Mouse (Mus musculus) limb, embryonic 11.5 days (tissue): ENCODE measurements around the gene Insig2. TPM values are rescaled to one million over a fixed set of nuclear protein-coding genes. Genes with fewer than 3 reads are reported as not detected.

Source experiments
- ATAC-seq: fragments of 200-750 bp; cut with Nextera tagmentation; 2 replicates; pipeline ENCODE4 v1.8.0; 2017; ENCODE audit warnings: low read depth; ENCODE audit not compliant: insufficient number of reproducible peaks, low FRiP score, low TSS enrichment
- DNase-seq: peaks from one replicate; pipeline ENCODE4 v3.0.0-alpha.2; 2015; ENCODE audit warnings: low spot score
- H3K27ac ChIP-seq: fragments of 300-500 bp; sonication (generic); replicated peaks from 2 replicates; pipeline ENCODE4 v1.5.1; 2014; ENCODE audit warnings: low read depth, mild to moderate bottlenecking, low read length
- H3K27me3 ChIP-seq: fragments of 300-500 bp; sonication (generic); 2 replicates; pipeline ENCODE4 v1.6.1; 2014; ENCODE audit warnings: mild to moderate bottlenecking, low read length, mixed read lengths; ENCODE audit not compliant: control insufficient read depth, insufficient read depth
- H3K36me3 ChIP-seq: fragments of 300-500 bp; sonication (generic); 2 replicates; pipeline ENCODE4 v1.6.1; 2014; ENCODE audit warnings: mild to moderate bottlenecking, low read length, moderate library complexity, mixed read lengths; ENCODE audit not compliant: control insufficient read depth, insufficient read depth
- H3K4me1 ChIP-seq: fragments of 300-500 bp; sonication (generic); 2 replicates; pipeline ENCODE4 v1.6.1; 2014; ENCODE audit warnings: low read length, mixed read lengths; ENCODE audit not compliant: control insufficient read depth, insufficient read depth
- H3K4me2 ChIP-seq: fragments of 300-500 bp; sonication (generic); 2 replicates; pipeline ENCODE4 v1.6.1; 2014; ENCODE audit warnings: low read depth, mild to moderate bottlenecking, moderate library complexity; ENCODE audit not compliant: severe bottlenecking
- H3K4me3 ChIP-seq: fragments of 300-500 bp; sonication (generic); 2 replicates; pipeline ENCODE4 v1.5.1; 2014; ENCODE audit warnings: low read depth, low read length
- H3K9ac ChIP-seq: fragments of 300-500 bp; sonication (generic); 2 replicates; pipeline ENCODE4 v1.6.1; 2014; ENCODE audit warnings: mild to moderate bottlenecking, low read length
- H3K9me3 ChIP-seq: fragments of 300-500 bp; sonication (generic); 2 replicates; pipeline ENCODE4 v1.6.1; 2016; ENCODE audit warnings: low read length; ENCODE audit not compliant: control insufficient read depth
- WGBS: fragments of 180-500 bp; shearing (Covaris S2); extraction: QIAGEN DNeasy Blood & Tissue Kit; methylation state at CpG from one replicate; pipeline ENCODE4 v1.1.7; 2014; 5-methylcytosine and 5-hydroxymethylcytosine counted together
- polyA plus RNA-seq: library from polyadenylated mRNA; unstranded; fragments of >200 nt; fragmentation: Nextera tagmentation; extraction: Ambion mirVana; gene quantifications from 2 replicates; pipeline ENCODE4 v1.2.1, GENCODE M21; 2014

Gene Insig2
- polyA plus RNA-seq, 1 experiment from 2014 or later = 17.0 TPM

GRCm38 (mm10) chr1:121360561-121360960, 28.2 kb upstream of the Insig2 start:
- H3K27me3 ChIP-seq = no peaks in the 10 kb centered on the region
- no peak overlapping the region for H3K27ac ChIP-seq
- H3K36me3 ChIP-seq = no peaks in the 10 kb centered on the region
- H3K9ac ChIP-seq = no peak overlapping the region
- no peaks in the 10 kb centered on the region for H3K4me1 ChIP-seq
- whole genome bisulfite sequencing = 58% methylated on average over 4 of the region's 4 CpGs
- ATAC-seq (no peak), DNase-seq (no peak)
- H3K9me3 ChIP-seq = no peaks in the 10 kb centered on the region
- no peak overlapping the region for H3K4me2 ChIP-seq
- no peak overlapping the region for H3K4me3 ChIP-seq

GRCm38 (mm10) chr1:121359680-121360079, 27.3 kb upstream of the Insig2 start:
- H3K9ac ChIP-seq = no peak overlapping the region
- no peak overlapping the region for H3K27ac ChIP-seq
- H3K27me3 ChIP-seq = no peaks in the 10 kb centered on the region
- no peak overlapping the region for H3K4me3 ChIP-seq
- 85% methylated on average over 12 of the region's 12 CpGs for WGBS
- H3K4me2 ChIP-seq = no peak overlapping the region
- DNase-seq (no peak), ATAC-seq (no peak)
- no peaks in the 10 kb centered on the region for H3K9me3 ChIP-seq
- H3K4me1 ChIP-seq = no peaks in the 10 kb centered on the region
- H3K36me3 ChIP-seq = no peaks in the 10 kb centered on the region

GRCm38 (mm10) chr1:121353779-121354178, 21.4 kb upstream of the Insig2 start:
- DNase-seq = no peak

GRCm38 (mm10) chr1:121351037-121351436, 18.6 kb upstream of the Insig2 start:
- H3K36me3 ChIP-seq = no peaks in the 10 kb centered on the region
- DNase-seq (no peak), ATAC-seq (no peak)
- H3K9me3 ChIP-seq = 0 out of 2 replicates have a peak, but pooled peaks cover 3% of the 10 kb centered on the region
- no peaks in the 10 kb centered on the region for H3K27me3 ChIP-seq
- H3K4me1 ChIP-seq = no peaks in the 10 kb centered on the region
- no peak overlapping the region for H3K9ac ChIP-seq
- H3K4me2 ChIP-seq = no peak overlapping the region
- H3K4me3 ChIP-seq = no peak overlapping the region
- 87% methylated on average over 3 of the region's 3 CpGs for WGBS
- H3K27ac ChIP-seq = no peak overlapping the region

More at GRCm38 (mm10) chr1:121353779-121354178, 21.4 kb upstream of the Insig2 start:
- Histone ChIP-seq H3K27me3 (no peaks in the 10 kb centered on the region), H3K4me1 (no peaks in the 10 kb centered on the region), H3K36me3 (no peaks in the 10 kb centered on the region), H3K27ac (no peak overlapping the region), H3K9ac (no peak overlapping the region), H3K4me2 (no peak overlapping the region), H3K4me3 (no peak overlapping the region), H3K9me3 (0 out of 2 replicates have a peak, but pooled peaks cover 3% of the 10 kb centered on the region)
- no peak for ATAC-seq

GRCm38 (mm10) chr1:121350616-121351015, 18.2 kb upstream of the Insig2 start:
- no peak for DNase-seq
- ATAC-seq = no peak
- no peak overlapping the region for H3K4me3 ChIP-seq
- WGBS = 86% methylated on average over 13 of the region's 13 CpGs
- H3K36me3 ChIP-seq = no peaks in the 10 kb centered on the region
- no peak overlapping the region for H3K9ac ChIP-seq
- 0 out of 2 replicates have a peak, but pooled peaks cover 3% of the 10 kb centered on the region for H3K9me3 ChIP-seq
- H3K27ac ChIP-seq = no peak overlapping the region
- H3K4me2 ChIP-seq = no peak overlapping the region
- no peaks in the 10 kb centered on the region for H3K4me1 ChIP-seq
- H3K27me3 ChIP-seq = no peaks in the 10 kb centered on the region

- Histone ChIP-seq H3K27me3 (no peaks in the 10 kb centered on the region), H3K4me2 (no peak overlapping the region), H3K4me1 (no peaks in the 10 kb centered on the region), H3K27ac (no peak overlapping the region), H3K9me3 (0 out of 2 replicates have a peak, but pooled peaks cover 3% of the 10 kb centered on the region), H3K9ac (no peak overlapping the region), H3K36me3 (no peaks in the 10 kb centered on the region), H3K4me3 (no peak overlapping the region)
- WGBS = 87% methylated on average over 4 of the region's 4 CpGs
- DNase-seq (no peak), ATAC-seq (no peak)
Measured at GRCm38 (mm10) chr1:121348875-121349847, 16.8 kb upstream of the Insig2 start.

GRCm38 (mm10) chr1:121343966-121344365, 11.6 kb upstream of the Insig2 start:
- no peak overlapping the region for H3K4me3 ChIP-seq
- 66% methylated on average over 5 of the region's 5 CpGs for WGBS
- DNase-seq (no peak), ATAC-seq (no peak)
- H3K36me3 ChIP-seq = no peaks in the 10 kb centered on the region
- no peaks in the 10 kb centered on the region for H3K9me3 ChIP-seq
- no peak overlapping the region for H3K9ac ChIP-seq
- H3K27ac ChIP-seq = no peak overlapping the region
- no peaks in the 10 kb centered on the region for H3K27me3 ChIP-seq
- H3K4me2 ChIP-seq = no peak overlapping the region
- no peaks in the 10 kb centered on the region for H3K4me1 ChIP-seq

GRCm38 (mm10) chr1:121335789-121336188, 3.4 kb upstream of the Insig2 start:
- H3K4me3 ChIP-seq = no peak overlapping the region
- H3K4me2 ChIP-seq = no peak overlapping the region
- ATAC-seq (no peak), DNase-seq (no peak)
- no peak overlapping the region for H3K9ac ChIP-seq
- H3K27ac ChIP-seq = no peak overlapping the region
- no peaks in the 10 kb centered on the region for H3K27me3 ChIP-seq
- H3K36me3 ChIP-seq = no peaks in the 10 kb centered on the region
- H3K9me3 ChIP-seq = no peaks in the 10 kb centered on the region
- 52% methylated on average over 4 of the region's 4 CpGs for WGBS
- no peaks in the 10 kb centered on the region for H3K4me1 ChIP-seq
